Mouse (Mus musculus): ENCODE results near the gene Dusp10. TPM values are rescaled to one million over a fixed set of nuclear protein-coding genes. Genes with fewer than 3 reads are reported as not detected.
A peak's percentile ranks its signal among the peaks of the same experiment; 100 is the strongest.

Dusp10 gene
- polyA plus RNA-seq, 1 experiment from 2014 or later = 5.0 TPM

DNA sequence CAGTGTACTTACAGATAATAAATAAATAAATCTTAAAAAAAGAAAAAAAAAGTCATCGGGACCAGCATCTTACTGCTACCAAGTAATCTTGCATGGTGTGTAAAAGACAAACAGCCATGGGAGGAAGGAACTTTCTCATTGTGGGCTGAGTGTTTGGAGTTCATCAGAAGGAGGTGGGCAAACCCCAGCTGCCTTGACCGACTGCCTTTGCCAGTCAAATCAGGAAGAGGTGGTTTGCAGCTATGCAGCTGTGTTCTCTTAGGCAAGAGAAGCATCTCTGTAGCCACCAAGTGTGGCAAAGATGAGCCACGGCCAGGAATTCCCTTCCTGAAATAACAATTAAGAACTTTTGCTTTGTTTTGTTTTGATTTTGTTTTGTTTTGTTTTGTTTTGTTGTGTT lies 989 bp downstream of the Dusp10 start:
- Histone ChIP-seq H3K4me2 (no peak overlapping the region), H3K4me1 (replicated peaks) (no peaks in the 10 kb centered on the region), H3K27ac (replicated peaks) (no peak overlapping the region), H3K9me3 (no peaks in the 10 kb centered on the region), H3K4me3 (no peak overlapping the region), H3K27me3 (no peaks in the 10 kb centered on the region), H3K9ac (no peak overlapping the region), H3K36me3 (no peaks in the 10 kb centered on the region)
- ATAC-seq (ENCODE audit: low FRiP score, low read depth) = no peak
- WGBS = 89% methylated on average over 3 of the region's 3 CpGs

DNA sequence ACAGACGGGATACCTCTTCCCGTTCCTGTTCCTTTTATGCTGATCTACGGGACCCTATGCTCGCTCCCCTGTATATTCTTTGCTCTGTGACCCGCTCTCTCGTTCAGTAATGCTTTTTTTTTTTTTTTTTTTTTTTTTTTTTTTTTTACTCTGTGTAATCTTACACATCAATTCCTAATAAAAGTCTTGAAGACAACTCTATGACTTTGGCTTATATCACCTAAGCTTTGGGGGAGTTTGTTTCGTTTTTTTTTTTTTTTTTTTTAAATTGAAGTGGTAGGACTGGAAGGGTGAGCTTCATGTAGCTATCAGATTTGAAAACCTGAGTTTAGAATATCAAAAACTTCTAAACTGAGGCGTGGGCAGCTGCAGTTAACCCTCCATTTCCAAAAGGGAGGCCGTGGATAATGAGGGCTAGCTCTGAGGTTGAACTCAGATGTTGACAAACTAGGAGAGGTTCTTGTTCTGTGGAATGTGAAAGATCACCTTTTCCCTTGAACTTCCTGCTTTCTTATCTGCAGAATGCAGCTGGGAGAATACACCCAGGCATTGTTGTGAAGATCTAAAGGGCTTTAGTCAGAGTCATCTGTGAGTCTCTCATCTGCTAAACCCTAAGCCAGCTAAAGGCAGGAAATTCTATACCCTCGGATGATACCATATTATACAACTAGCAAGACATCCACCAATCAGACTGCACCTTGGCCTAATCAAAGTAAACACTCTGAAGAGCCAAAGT lies 3.1 kb downstream of the Dusp10 start:
- Histone ChIP-seq H3K9me3 (no peaks in the 10 kb centered on the region), H3K36me3 (no peaks in the 10 kb centered on the region), H3K27me3 (no peaks in the 10 kb centered on the region), H3K4me2 (no peak overlapping the region), H3K27ac (replicated peaks) (no peak overlapping the region), H3K9ac (no peak overlapping the region), H3K4me1 (replicated peaks) (no peaks in the 10 kb centered on the region), H3K4me3 (no peak overlapping the region)
- 74% methylated on average over 10 of the region's 10 CpGs for WGBS
- no peak for ATAC-seq (ENCODE audit: low FRiP score, low read depth)

DNA sequence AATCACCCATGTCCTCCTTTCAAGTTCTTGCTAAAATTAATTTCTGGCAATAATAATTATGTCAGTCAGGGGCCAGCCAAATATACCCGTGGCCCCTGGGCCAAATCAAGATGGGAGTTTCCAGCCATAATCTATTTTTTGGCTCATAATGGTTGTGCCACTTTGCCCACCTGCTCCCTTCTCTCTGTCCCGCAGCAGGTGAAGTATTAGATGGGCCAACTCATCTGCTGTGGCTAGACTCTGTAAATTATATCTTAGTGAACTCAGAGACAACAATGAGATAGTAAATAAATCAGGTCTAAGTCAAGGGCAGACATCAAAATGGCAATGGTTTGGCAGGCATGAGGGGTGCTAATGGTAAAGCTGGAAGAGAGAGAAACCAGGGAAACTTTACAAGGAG lies 4.5 kb downstream of the Dusp10 start:
- Histone ChIP-seq H3K9ac (no peak overlapping the region), H3K4me3 (no peak overlapping the region), H3K4me2 (no peak overlapping the region), H3K4me1 (replicated peaks) (no peaks in the 10 kb centered on the region), H3K9me3 (no peaks in the 10 kb centered on the region), H3K36me3 (no peaks in the 10 kb centered on the region), H3K27me3 (no peaks in the 10 kb centered on the region), H3K27ac (replicated peaks) (no peak overlapping the region)
- ATAC-seq (ENCODE audit: low FRiP score, low read depth) = no peak
- 89% methylated on average over 2 of the region's 2 CpGs for WGBS

DNA sequence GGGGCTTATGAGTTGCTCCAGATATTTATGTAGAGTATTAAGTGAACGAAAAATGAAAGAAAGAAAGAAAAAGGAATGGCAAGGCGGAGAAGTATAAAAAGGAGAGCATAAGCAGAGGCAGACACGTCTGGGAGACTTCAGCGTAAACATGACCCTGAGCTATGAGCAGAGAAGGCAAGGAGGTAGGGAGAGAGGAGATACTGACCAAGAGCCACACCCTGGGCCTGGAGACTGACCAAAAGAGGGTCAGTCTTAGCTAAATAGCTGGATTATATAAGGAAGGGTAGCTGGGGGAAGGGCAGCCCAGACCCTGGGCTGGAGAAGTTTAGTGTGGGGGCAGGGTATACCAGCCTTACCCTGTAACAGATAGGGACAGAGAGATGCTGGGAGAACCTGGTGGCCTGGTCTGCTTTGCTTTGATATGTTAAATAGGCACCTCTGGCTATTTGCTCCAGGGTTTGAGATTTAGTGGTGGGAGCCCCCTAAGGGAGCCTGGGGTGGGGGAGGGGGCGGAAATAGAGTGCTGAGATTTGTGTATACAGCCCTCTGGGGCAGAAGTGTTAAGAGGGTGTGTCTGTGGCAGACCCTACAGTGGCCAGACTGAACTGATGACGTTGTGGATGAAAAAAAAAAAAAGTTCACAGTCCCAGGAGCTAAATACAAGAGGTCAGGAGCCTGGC lies 6.1 kb downstream of the Dusp10 start:
- Histone ChIP-seq H3K4me2 (no peak overlapping the region), H3K9me3 (no peaks in the 10 kb centered on the region), H3K27ac (replicated peaks) (no peak overlapping the region), H3K9ac (no peak overlapping the region), H3K27me3 (no peaks in the 10 kb centered on the region), H3K36me3 (no peaks in the 10 kb centered on the region), H3K4me1 (replicated peaks) (no peaks in the 10 kb centered on the region), H3K4me3 (no peak overlapping the region)
- 53% methylated on average over 6 of the region's 6 CpGs for WGBS
- no peak for ATAC-seq (ENCODE audit: low FRiP score, low read depth)

DNA sequence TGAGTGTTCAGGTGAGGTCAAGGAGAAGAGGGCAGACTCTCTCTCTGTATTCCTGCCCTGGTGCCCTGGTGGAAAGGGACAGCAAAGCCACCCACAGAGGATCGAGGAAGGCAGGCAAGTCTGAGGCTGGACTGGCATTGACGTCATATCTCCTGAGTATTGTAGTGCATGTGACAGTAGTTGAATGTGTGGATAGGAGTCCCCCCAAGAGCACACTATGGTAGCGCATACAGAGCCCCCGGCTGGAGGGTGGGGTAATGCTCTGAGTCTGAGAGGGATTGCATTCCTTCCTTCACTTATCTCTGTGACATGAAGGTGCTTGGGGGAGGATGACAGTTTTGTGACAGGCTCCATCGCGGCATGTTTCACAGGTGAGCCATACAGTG lies 6.6 kb downstream of the Dusp10 start:
- ATAC-seq (ENCODE audit: low FRiP score, low read depth) = no peak
- 51% methylated on average over 6 of the region's 6 CpGs for whole genome bisulfite sequencing
- no peaks in the 10 kb centered on the region for H3K27me3 ChIP-seq
- no peak overlapping the region for H3K27ac ChIP-seq (replicated peaks)
- no peaks in the 10 kb centered on the region for H3K36me3 ChIP-seq
- no peak overlapping the region for H3K4me2 ChIP-seq
- no peaks in the 10 kb centered on the region for H3K4me1 ChIP-seq (replicated peaks)
- no peak overlapping the region for H3K4me3 ChIP-seq
- no peaks in the 10 kb centered on the region for H3K9me3 ChIP-seq
- H3K9ac ChIP-seq = no peak overlapping the region

DNA sequence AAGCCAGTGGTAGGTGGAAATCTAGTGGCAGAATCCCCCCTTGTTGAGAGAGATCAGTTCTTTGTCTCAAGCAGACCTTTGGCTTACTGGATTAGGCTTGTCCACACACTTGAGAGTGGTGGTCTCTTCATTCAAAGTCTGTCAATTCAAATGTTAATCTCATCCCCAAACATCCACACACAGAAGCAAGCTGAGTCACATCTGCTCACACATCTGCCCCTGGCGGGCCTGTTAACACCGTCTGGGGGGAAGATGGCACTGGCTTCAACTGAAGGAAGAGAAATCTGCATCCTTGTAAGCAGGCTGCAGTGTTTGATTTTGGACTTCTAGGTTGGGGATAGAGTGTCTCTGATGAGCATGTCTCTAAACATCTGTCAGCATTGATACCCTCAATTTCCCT lies 10.9 kb downstream of the Dusp10 start:
- WGBS = 58% methylated on average over 2 of the region's 2 CpGs
- H3K27ac ChIP-seq (replicated peaks) = no peak overlapping the region
- no peaks in the 10 kb centered on the region for H3K9me3 ChIP-seq
- no peaks in the 10 kb centered on the region for H3K36me3 ChIP-seq
- H3K27me3 ChIP-seq = no peaks in the 10 kb centered on the region
- ATAC-seq (ENCODE audit: low FRiP score, low read depth) = no peak
- H3K9ac ChIP-seq = no peak overlapping the region
- no peaks in the 10 kb centered on the region for H3K4me1 ChIP-seq (replicated peaks)
- no peak overlapping the region for H3K4me2 ChIP-seq
- H3K4me3 ChIP-seq = no peak overlapping the region

DNA sequence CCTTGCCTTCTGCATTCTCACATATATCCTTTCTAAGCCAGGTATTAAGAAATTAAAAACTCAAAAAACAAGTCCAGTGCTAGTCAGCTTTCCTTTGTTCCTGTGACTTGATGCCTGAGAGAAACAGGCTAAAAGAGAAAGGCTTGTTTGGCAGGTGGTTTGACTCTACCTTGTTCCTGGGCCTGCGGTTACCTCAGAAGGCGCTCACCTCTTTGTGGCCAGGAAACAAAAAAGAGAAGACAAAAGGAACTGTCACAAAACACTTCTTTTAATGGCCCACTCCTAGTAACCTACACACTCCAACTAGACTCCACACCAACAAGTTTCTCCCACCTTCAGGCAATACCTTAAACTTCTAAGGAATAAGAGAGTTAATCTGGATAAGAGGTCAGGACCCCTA lies 11.5 kb downstream of the Dusp10 start:
- Histone ChIP-seq H3K9me3 (no peaks in the 10 kb centered on the region), H3K27me3 (no peaks in the 10 kb centered on the region), H3K4me1 (replicated peaks) (no peaks in the 10 kb centered on the region), H3K36me3 (no peaks in the 10 kb centered on the region), H3K27ac (replicated peaks) (no peak overlapping the region), H3K4me3 (no peak overlapping the region), H3K4me2 (no peak overlapping the region), H3K9ac (no peak overlapping the region)
- 100% methylated on average over 2 of the region's 2 CpGs for WGBS
- no peak for ATAC-seq (ENCODE audit: low FRiP score, low read depth)

DNA sequence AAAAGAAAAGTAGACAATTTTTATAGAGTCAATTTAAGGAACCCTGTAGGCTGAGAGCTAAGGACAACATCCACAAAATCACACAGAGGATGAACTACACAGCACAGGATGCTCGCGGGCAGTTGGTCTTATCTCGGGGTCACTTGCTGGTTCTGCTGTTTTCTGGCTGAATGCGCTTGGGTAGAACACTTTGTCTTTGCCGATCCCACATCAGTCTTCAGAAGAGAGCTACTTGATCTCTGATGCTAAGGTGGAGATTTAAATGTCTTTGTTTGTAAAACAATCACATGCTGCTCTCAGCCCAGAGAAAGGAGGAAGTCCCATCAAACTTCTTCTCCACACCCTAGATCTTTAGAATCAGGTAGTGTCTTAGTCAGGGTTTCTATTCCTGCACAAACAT lies 12.0 kb downstream of the Dusp10 start:
- no peaks in the 10 kb centered on the region for H3K27me3 ChIP-seq
- H3K4me2 ChIP-seq = no peak overlapping the region
- WGBS = 92% methylated on average over 5 of the region's 5 CpGs
- H3K36me3 ChIP-seq = no peaks in the 10 kb centered on the region
- no peak overlapping the region for H3K27ac ChIP-seq (replicated peaks)
- no peak for ATAC-seq (ENCODE audit: low FRiP score, low read depth)
- no peak overlapping the region for H3K9ac ChIP-seq
- H3K4me3 ChIP-seq = no peak overlapping the region
- no peaks in the 10 kb centered on the region for H3K4me1 ChIP-seq (replicated peaks)
- H3K9me3 ChIP-seq = no peaks in the 10 kb centered on the region

DNA sequence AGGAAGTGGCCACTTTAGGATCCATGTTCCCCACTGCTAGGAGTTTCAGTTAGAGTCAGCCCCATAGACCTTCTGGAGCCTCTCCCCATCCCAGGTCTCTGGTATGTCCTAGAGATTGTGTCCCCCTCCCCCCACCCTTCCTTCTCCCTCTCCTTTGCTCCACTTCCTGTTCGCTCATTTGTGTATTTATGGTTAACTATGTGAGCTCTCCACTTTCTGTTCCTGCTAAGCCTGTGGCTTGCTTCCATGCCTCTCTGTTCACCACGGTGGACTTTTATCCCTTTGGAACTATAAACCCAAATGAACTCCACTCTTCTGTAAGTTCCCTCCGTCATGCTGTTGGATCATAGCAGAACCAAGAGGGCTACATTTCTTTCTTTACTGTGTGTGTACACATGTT lies 13.9 kb downstream of the Dusp10 start:
- WGBS = 92% methylated on average over 3 of the region's 3 CpGs
- Histone ChIP-seq H3K4me1 (replicated peaks) (no peaks in the 10 kb centered on the region), H3K9ac (no peak overlapping the region), H3K4me2 (no peak overlapping the region), H3K4me3 (no peak overlapping the region), H3K27ac (replicated peaks) (no peak overlapping the region), H3K9me3 (no peaks in the 10 kb centered on the region), H3K27me3 (0 out of 2 replicates have a peak, but pooled peaks cover 6% of the 10 kb centered on the region), H3K36me3 (no peaks in the 10 kb centered on the region)
- ATAC-seq (ENCODE audit: low FRiP score, low read depth) = no peak

DNA sequence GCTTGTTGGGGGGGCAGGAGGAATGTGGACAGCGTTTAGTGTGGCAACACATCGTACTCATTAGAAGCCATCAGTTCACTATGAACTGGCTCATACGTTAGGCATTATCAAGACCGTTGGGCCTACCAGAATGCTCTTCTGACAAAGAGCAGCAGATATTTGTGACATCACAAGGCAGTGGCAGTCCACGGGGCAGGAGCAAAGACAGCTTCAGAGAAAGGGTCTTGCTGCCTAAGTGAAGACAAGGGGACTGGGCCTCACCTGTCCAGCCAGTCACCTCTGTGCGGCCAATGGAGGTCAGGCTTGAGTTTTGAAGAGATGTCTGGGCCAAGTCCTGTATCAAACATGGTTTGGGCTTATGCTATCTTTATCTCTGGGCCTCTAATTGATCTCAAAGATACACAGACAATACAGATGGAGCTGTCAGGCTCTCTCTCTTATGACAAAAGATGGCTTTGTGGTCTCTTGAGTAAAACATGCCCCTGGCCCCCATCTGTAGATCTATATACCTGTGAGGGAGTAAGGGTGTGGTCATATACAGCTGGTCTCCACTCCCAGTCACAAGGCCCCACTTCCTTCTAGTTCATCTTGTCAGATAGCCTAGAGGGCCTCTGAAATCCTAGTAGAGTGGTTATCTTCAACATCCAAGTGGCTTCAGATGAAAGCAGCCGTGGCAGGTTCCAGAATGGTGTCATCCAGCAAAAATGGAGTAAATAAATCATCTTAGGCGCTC lies 17.1 kb downstream of the Dusp10 start:
- H3K36me3 ChIP-seq = no peaks in the 10 kb centered on the region
- H3K9ac ChIP-seq = no peak overlapping the region
- H3K4me2 ChIP-seq = no peak overlapping the region
- H3K4me3 ChIP-seq = no peak overlapping the region
- H3K27ac ChIP-seq (replicated peaks) = no peak overlapping the region
- no peaks in the 10 kb centered on the region for H3K9me3 ChIP-seq
- peaks cover 17% of the 10 kb centered on the region for H3K4me1 ChIP-seq (replicated peaks)
- ATAC-seq (ENCODE audit: low FRiP score, low read depth) = no peak
- 94% methylated on average over 8 of the region's 8 CpGs for WGBS
- 0 out of 2 replicates have a peak, but pooled peaks cover 6% of the 10 kb centered on the region for H3K27me3 ChIP-seq

DNA sequence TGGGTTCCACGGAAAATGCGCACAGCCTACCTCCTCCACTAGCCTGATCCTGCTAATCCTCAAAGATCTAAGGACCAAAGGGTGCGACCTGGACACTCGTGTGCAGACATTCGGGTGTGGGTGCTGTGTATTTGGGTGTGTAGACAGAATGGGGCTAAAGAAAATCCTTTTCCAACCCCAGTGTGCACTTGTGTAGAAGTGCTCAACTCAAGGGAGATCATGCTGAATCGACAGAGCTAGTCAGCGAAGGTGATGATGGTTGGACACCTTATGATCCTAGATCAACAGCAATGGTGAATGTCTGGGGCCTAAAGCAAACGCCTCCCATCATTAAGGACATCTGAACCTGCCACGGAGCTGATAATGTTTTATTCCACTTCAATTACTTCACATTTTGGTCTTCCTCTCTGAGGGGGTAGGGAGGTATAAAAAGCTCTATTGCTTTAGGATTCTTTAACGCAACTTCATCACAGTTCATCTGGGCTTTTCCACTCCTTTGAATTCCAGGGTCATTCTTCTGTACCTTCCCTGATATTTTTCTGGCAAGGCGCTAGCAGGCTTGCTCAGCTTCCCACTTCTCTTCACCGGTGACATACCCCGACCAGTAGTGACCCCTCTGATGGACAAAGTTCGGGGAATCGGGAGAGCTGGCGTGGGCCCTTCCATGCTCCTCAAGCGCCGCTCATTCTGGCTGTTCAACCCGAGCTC lies 19.7 kb downstream of the Dusp10 start:
- H3K4me2 ChIP-seq = peak overlapping the region; percentile 99
- no peaks in the 10 kb centered on the region for H3K36me3 ChIP-seq
- peak overlapping the region; percentile 85 for H3K9ac ChIP-seq
- H3K27ac ChIP-seq (replicated peaks) = peak overlapping the region; percentile 90
- H3K9me3 ChIP-seq = no peaks in the 10 kb centered on the region
- no peak for ATAC-seq (ENCODE audit: low FRiP score, low read depth)
- peak overlapping the region; percentile 66 for H3K4me3 ChIP-seq
- 0 out of 2 replicates have a peak, but pooled peaks cover 6% of the 10 kb centered on the region for H3K27me3 ChIP-seq
- 25% methylated on average over 19 of the region's 19 CpGs for WGBS
- peaks cover 37% of the 10 kb centered on the region for H3K4me1 ChIP-seq (replicated peaks)
